Mouse (Mus musculus): ENCODE data around the gene Cdc42se2. TPM values are rescaled to one million over a fixed set of nuclear protein-coding genes. Genes with fewer than 3 reads are reported as not detected.

Cdc42se2 gene
- total RNA-seq (2014; rRNA removed) (9.2 and 9.3 TPM in 2 replicates), polyA plus RNA-seq (2012; rRNA removed) (7.4 and 8.0 TPM in 2 replicates)

GRCm38 (mm10) chr11:54787488-54788474 lies at the start of gene Cdc42se2:
Cdc42se2 (minus strand) TSS chr11:54787675.
- Histone ChIP-seq H3K9ac (ENCODE audit: low read depth, low read length) (peak within 1 kb of the TSS; percentile 88), H3K27ac (replicated peaks; ENCODE audit: insufficient read depth, low read depth, low read length) (peak within 1 kb of the TSS; percentile 63), H3K4me3 (ENCODE audit: insufficient read depth, low read depth, low read length) (peak within 1 kb of the TSS; percentile 79), H3K27me3 (ENCODE audit: control insufficient read depth, insufficient read depth, low read length) (no peaks in the 10 kb centered on the region), H3K79me2 (ENCODE audit: control insufficient read depth, insufficient read depth, low read length) (peaks cover 9% of the 10 kb centered on the region; the same call in 1 of the 2 replicates), H3K4me1 (ENCODE audit: control insufficient read depth, insufficient read depth, low read length) (peaks cover 1% of the 10 kb centered on the region; the same call in 1 of the 2 replicates), H3K36me3 (ENCODE audit: control insufficient read depth, insufficient read depth, low read length) (no peaks in the 10 kb centered on the region)
- TF ChIP-seq CTCF (IDR thresholded peaks at IDR 0.05; ENCODE audit: low read depth, low read length) (no peak), POLR2A (IDR thresholded peaks at IDR 0.05; ENCODE audit: extremely low read depth, insufficient read depth, low read length) (peak; percentile 86)
- DNase-seq (ENCODE audit: extremely low read depth, low read depth, low spot score), result peak; percentile 78
- 4% methylated on average over 56 of the region's 56 CpGs for WGBS

- H3K4me1 ChIP-seq (ENCODE audit: control insufficient read depth, insufficient read depth, low read length), result no peaks in the 10 kb centered on the region
- no peak overlapping the region for H3K4me3 ChIP-seq (ENCODE audit: insufficient read depth, low read depth, low read length)
- no peaks in the 10 kb centered on the region for H3K27me3 ChIP-seq (ENCODE audit: control insufficient read depth, insufficient read depth, low read length)
- H3K9ac ChIP-seq (ENCODE audit: low read depth, low read length), result no peak overlapping the region
- no peak for TF ChIP-seq CTCF (IDR thresholded peaks at IDR 0.05; ENCODE audit: low read depth, low read length)
- TF ChIP-seq POLR2A (IDR thresholded peaks at IDR 0.05; ENCODE audit: extremely low read depth, insufficient read depth, low read length), result no peak
- WGBS, result 87% methylated on average over 9 of the region's 9 CpGs
- H3K79me2 ChIP-seq (ENCODE audit: control insufficient read depth, insufficient read depth, low read length), result no peaks in the 10 kb centered on the region
- DNase-seq (ENCODE audit: extremely low read depth, low read depth, low spot score), result no peak
- no peak overlapping the region for H3K27ac ChIP-seq (replicated peaks; ENCODE audit: insufficient read depth, low read depth, low read length)
- no peaks in the 10 kb centered on the region for H3K36me3 ChIP-seq (ENCODE audit: control insufficient read depth, insufficient read depth, low read length)
Observed at GRCm38 (mm10) chr11:54836106-54836505, 48.6 kb upstream of the Cdc42se2 start.

GRCm38 (mm10) chr11:54834596-54834995 lies 47.1 kb upstream of the Cdc42se2 start:
- no peaks in the 10 kb centered on the region for H3K4me1 ChIP-seq (ENCODE audit: control insufficient read depth, insufficient read depth, low read length)
- H3K79me2 ChIP-seq (ENCODE audit: control insufficient read depth, insufficient read depth, low read length), result no peaks in the 10 kb centered on the region
- TF ChIP-seq CTCF (IDR thresholded peaks at IDR 0.05; ENCODE audit: low read depth, low read length), result no peak
- no peak for TF ChIP-seq POLR2A (IDR thresholded peaks at IDR 0.05; ENCODE audit: extremely low read depth, insufficient read depth, low read length)
- no peak overlapping the region for H3K4me3 ChIP-seq (ENCODE audit: insufficient read depth, low read depth, low read length)
- no peak overlapping the region for H3K9ac ChIP-seq (ENCODE audit: low read depth, low read length)
- 67% methylated on average over 2 of the region's 2 CpGs for WGBS
- peak; percentile 7 for DNase-seq (ENCODE audit: extremely low read depth, low read depth, low spot score)
- H3K27ac ChIP-seq (replicated peaks; ENCODE audit: insufficient read depth, low read depth, low read length), result no peak overlapping the region
- no peaks in the 10 kb centered on the region for H3K27me3 ChIP-seq (ENCODE audit: control insufficient read depth, insufficient read depth, low read length)
- H3K36me3 ChIP-seq (ENCODE audit: control insufficient read depth, insufficient read depth, low read length), result no peaks in the 10 kb centered on the region

- Histone ChIP-seq H3K79me2 (ENCODE audit: control insufficient read depth, insufficient read depth, low read length) (no peaks in the 10 kb centered on the region), H3K27me3 (ENCODE audit: control insufficient read depth, insufficient read depth, low read length) (no peaks in the 10 kb centered on the region), H3K36me3 (ENCODE audit: control insufficient read depth, insufficient read depth, low read length) (no peaks in the 10 kb centered on the region), H3K4me1 (ENCODE audit: control insufficient read depth, insufficient read depth, low read length) (no peaks in the 10 kb centered on the region), H3K9ac (ENCODE audit: low read depth, low read length) (no peak overlapping the region), H3K4me3 (ENCODE audit: insufficient read depth, low read depth, low read length) (no peak overlapping the region), H3K27ac (replicated peaks; ENCODE audit: insufficient read depth, low read depth, low read length) (no peak overlapping the region)
- TF ChIP-seq CTCF (IDR thresholded peaks at IDR 0.05; ENCODE audit: low read depth, low read length), result no peak
- no peak for TF ChIP-seq POLR2A (IDR thresholded peaks at IDR 0.05; ENCODE audit: extremely low read depth, insufficient read depth, low read length)
- WGBS, result 94% methylated on average over 4 of the region's 4 CpGs
- DNase-seq (ENCODE audit: extremely low read depth, low read depth, low spot score), result no peak
Observed at GRCm38 (mm10) chr11:54833833-54834232, 46.4 kb upstream of the Cdc42se2 start.

- 95% methylated on average over 8 of the region's 8 CpGs for WGBS
- no peak overlapping the region for H3K27ac ChIP-seq (replicated peaks; ENCODE audit: insufficient read depth, low read depth, low read length)
- H3K27me3 ChIP-seq (ENCODE audit: control insufficient read depth, insufficient read depth, low read length), result no peaks in the 10 kb centered on the region
- no peaks in the 10 kb centered on the region for H3K79me2 ChIP-seq (ENCODE audit: control insufficient read depth, insufficient read depth, low read length)
- H3K9ac ChIP-seq (ENCODE audit: low read depth, low read length), result no peak overlapping the region
- H3K4me1 ChIP-seq (ENCODE audit: control insufficient read depth, insufficient read depth, low read length), result no peaks in the 10 kb centered on the region
- no peaks in the 10 kb centered on the region for H3K36me3 ChIP-seq (ENCODE audit: control insufficient read depth, insufficient read depth, low read length)
- no peak overlapping the region for H3K4me3 ChIP-seq (ENCODE audit: insufficient read depth, low read depth, low read length)
- TF ChIP-seq POLR2A (IDR thresholded peaks at IDR 0.05; ENCODE audit: extremely low read depth, insufficient read depth, low read length) (no peak), CTCF (IDR thresholded peaks at IDR 0.05; ENCODE audit: low read depth, low read length) (no peak)
- DNase-seq (ENCODE audit: extremely low read depth, low read depth, low spot score), result no peak
Observed at GRCm38 (mm10) chr11:54826819-54827218, 39.3 kb upstream of the Cdc42se2 start.
